Mouse (Mus musculus) NIH3T3 (cell line): ENCODE measurements around the gene Ttc38.

ENCODE experiments used
- DNase-seq: peaks from one replicate; pipeline ENCODE4 v3.0.0-alpha.2; 2012; ENCODE audit warnings: low read depth

The Ttc38 gene

GRCm38 (mm10) chr15:85831954-85832590 is at the start of gene Ttc38:
Ttc38 (plus strand) TSS chr15:85832306.
- peak; percentile 46 for DNase-seq

DNA sequence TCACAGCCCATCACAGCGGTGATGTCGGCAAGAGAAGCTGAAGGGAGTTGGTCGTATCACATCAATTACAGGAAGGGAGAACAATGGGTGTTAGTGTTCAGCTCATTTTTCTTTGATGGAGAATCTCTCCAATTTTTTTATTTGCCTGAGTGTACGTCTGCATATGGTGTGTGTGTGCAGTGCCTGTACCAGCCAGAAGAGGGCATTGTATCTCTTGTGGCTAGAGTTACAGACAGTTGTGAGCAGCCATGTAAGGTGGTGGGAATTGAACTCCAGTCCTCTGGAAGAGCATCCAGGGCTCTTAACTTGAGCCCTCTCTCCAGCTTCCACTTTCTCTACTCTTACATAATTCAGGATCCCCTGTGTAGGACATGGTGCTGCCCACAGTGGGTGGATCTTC is 49.0 kb upstream of the Ttc38 start:
- no peak for DNase-seq

DNA sequence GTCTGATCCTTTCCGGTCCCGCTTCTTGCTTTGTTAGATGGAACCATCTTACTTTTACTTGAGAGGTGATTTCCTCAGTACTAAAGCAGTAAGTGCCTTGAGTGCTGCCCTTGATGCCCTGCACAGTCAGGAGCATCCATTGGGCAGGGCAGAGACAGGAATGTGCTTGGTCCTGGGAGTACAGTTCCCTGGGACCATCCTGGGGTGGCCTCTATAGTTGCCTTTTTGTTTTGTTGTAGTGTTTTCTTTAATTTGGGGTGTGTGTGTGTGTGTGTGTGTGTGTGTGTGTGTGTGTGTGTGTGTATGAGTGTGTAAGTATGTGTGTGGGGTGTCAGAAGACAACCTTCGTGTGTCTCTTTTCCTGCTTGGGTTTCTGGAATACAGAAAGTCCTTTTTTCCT is 47.8 kb upstream of the Ttc38 start:
- no peak for DNase-seq

- no peak for DNase-seq
Observed at GRCm38 (mm10) chr15:85786711-85787110, 45.4 kb upstream of the Ttc38 start.

DNA sequence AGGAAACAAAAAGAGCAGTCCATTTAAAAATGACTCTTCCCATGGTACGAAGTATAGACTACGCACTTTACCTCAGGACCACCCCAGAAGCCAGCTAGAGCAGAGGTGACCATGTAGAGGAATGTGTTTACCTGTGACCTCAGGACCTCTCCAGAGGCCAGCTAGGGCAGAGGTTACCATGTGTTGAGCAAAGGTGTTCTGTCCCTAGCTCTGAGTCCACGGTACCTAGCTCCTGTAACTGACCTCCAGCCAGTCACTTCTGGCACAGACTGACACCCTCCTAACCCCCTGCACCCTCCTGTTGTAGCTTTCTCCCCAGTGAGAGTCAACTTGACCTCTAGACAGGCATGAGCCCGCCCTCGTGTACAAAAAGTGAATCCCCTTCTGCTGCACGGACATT is 44.6 kb upstream of the Ttc38 start:
- DNase-seq = no peak

- no peak for DNase-seq
Observed at GRCm38 (mm10) chr15:85788051-85788450, 44.1 kb upstream of the Ttc38 start.

DNA sequence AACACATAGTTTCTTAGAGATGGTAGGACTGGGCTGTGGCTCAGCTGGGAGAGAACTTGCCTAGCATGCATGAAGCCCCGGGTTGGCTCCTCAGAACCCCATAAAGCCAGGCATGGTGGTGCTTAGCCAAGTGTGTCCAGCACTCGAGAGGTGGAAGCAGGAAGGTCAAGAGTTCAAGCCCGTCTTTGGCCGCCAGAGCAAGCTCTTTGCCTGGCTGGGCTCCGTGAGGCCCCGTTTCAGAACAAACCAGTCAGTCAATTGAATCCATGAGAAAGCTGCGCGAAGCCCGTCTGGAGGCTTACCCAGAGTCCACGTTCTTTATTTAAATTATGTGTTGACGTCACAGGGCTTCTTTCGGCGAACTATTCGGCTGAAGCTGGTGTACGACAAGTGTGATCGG is 43.5 kb upstream of the Ttc38 start:
- no peak for DNase-seq

DNA sequence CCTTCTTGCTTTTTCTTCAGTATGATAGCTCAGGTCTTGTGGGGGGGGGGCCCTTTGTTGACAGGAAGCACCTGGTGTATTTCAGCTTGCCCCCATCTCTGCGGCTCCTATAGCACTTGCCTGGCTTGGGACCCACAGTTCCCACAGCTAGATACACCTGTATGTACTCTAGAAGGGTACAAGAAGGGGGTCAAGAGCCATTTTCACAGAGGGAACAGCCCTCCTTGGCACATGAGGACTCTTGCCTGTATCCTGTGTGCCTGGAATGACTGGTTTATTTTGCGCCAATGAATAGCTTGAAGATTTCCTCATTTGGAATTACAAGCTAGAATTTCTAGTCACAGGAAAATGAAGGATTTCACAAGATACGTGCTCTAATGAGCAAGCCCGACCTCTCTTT is 40.7 kb upstream of the Ttc38 start:
- no peak for DNase-seq

DNA sequence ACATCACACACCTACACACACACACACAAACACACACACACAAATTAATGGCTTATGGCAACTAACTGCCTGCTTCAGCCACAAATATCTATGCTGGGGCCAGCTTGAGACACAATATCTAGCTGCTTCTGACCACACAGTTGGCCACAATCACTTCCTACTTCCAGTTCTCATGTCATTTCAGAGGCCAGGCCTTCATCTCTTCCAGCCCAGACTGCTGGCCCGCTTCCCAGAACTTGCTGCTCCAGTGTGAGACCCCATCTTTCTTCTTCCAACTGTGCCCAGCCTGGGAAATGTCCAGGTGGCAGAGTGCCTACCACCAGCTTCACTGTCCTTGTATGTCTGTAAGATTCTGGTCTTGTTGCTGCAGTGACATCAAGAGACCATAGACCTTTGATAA is 39.3 kb upstream of the Ttc38 start:
- DNase-seq = peak; percentile 30

DNA sequence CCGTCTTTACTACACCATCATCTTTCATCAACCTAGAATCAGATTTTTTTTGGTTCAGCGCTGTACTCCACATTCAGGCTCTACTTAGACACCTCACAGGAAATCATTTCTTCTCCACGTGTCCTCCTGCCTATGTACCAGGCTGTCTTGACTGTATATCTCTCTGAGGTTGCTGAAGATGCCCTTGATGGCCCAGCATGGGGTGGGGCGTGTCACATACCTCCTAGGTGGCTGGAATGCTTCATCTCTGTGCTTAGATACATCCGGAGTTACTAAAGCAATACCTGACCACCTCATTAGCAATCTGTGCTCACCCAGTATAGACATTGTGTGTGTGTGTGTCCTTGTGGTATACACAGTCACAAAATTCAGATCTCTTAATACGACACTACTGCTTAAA is 36.6 kb upstream of the Ttc38 start:
- no peak for DNase-seq

GRCm38 (mm10) chr15:85798676-85799075 is 33.4 kb upstream of the Ttc38 start:
- DNase-seq = no peak

- peak; percentile 34 for DNase-seq
Observed at GRCm38 (mm10) chr15:85802931-85803330, 29.2 kb upstream of the Ttc38 start.

DNA sequence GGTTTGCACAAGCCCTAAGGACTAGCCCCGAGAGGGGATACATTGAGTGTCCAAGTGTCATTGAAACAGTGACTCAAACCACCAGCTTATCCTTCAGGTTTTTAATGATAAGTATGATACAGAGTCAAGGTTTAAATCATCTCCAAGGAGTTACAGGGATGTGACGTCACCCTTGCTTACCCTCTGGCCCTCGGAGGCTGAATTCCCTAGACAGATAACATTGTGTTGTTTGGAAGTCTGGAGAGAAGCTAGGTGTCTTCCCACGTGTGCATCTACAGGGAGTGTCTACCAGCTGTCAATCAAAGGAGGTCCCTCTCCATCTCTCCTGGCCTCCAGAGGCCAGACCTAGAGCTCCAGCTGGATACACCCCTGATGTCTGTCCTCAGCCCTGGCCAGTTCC is 25.2 kb upstream of the Ttc38 start:
- no peak for DNase-seq

DNA sequence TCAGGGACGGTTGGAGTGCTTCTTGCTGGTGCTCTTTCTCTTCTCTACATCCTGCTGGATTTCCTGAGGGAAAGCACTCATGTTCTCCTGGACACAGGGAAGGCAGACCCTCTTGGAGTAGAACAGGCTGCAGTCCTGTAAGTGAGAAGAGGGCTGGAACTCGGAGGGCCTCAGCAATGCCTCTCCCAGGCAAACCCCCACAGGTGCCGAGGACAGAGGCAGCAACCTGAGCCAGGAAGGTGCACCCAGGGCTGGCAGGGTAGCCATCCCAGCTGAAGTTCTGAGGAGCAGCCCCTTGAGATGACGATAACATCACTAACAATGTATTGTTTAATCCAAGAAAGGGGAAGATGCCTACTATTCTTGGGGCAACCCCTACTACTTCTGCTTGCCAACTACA is 24.7 kb upstream of the Ttc38 start:
- DNase-seq = no peak

GRCm38 (mm10) chr15:85808031-85808430 is 24.1 kb upstream of the Ttc38 start:
- no peak for DNase-seq

DNA sequence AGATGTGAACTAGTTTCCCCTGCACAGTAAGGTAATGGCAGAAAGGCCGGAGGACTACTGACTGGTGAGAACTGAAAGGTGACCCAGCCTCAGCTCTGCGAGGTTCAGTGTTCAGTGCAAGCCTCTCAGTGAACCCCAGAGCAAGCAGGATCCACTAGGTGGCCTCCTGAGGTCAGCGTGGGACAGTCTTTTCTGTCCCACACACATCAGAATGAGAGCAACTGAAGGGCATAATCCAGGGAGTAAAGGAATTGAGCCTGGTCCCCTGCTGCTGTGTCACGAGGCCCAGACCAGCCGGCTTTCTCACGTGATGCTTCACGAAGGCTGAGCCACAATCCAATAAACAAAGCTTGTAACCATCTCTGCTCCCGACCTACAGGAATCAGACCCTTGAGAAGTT is 23.7 kb upstream of the Ttc38 start:
- no peak for DNase-seq

DNA sequence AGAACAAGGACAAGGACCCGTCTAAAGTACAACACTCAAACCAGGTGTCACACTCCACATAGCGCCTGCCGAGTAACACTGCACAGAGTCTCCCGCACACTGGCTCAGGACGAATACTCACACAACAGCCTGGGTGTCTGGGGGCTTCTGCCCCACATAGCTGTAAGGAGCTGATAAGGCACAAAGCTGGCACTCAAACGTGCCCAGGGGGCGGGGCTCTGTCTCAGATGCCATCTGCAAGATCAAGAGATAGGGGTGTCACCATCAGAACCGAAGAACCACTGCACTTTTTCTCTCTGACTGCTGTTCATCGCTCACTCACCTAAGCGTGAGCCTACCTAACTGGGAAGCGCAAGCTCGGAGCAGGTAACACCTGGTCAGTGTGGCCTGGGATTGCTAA is 23.0 kb upstream of the Ttc38 start:
- DNase-seq = no peak

GRCm38 (mm10) chr15:85810462-85810805 is 21.7 kb upstream of the Ttc38 start:
- DNase-seq = no peak

DNA sequence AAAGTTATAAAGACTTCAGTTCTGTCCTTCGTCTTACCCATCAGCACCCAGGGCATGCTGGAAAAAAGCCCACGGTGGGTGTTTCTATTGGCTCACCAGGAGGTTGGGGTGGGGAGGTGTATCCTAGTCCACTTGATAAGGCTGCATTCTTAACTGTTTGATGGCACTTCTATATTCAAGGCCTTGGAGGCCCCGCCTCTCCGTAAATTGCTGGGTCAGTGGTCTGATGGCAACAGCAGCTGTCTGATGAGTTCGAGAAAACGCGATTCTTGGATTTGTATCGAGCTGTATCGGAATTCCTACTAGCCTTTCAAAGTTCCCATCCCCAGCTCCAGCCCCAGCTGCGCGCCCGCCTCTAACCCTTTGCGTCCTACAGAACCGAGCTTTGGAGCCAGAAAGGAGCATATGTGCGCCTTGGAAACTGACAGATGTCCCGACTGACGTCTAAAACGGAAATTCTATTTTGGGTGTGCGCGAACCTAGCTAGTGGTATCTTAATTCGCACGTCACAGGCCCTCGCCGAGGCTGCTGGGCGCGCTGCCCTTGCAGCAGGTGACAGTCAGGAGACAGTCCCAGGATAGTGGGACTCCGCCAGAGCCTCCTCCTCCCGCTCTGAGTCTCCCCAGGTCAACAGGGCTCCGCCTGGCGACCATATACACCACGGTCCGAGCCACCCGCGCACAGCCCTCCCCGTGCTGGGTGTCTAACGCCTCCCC is 21.1 kb upstream of the Ttc38 start:
- peak; percentile 62 for DNase-seq

DNA sequence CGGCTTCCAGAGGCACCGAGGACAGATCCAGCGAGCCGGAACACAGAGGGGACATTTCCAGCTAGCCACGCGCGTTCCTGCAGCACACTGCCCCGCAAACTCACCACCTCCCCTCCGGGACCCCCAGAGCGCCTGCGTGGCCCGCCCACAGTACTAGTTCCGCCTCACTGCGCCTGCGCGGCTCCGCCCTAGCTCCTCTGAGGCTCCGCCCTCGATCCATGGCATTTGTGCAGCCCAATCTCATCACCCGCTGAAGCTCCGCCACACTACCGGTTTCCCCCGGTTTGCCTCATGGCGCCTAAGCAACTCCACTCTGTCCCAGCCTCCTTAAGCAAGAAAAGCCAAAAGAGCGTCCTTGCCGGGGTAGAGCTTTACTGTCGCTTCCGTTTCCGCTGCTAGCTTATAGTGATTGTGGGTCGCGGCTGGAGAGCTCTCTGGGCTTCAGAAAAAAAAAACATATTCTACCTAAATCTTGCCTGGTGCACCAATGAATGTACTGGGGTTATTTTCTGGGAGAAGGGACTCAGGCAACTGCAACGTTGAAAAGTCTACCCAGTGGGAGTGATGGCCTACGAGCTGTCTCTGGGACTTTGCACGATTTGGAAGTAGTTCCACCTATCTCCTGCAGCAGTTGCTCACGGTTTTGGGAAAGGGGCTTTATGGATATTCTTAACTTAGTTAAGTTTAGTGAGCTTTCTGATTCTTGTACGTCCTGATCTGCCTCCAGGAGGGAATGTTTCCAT is 20.4 kb upstream of the Ttc38 start, which contains the start of gene Cdpf1:
Gene Cdpf1 (minus strand): TSS at position 163 of the 743 bp plus-strand sequence.
- DNase-seq = peak; percentile 99

DNA sequence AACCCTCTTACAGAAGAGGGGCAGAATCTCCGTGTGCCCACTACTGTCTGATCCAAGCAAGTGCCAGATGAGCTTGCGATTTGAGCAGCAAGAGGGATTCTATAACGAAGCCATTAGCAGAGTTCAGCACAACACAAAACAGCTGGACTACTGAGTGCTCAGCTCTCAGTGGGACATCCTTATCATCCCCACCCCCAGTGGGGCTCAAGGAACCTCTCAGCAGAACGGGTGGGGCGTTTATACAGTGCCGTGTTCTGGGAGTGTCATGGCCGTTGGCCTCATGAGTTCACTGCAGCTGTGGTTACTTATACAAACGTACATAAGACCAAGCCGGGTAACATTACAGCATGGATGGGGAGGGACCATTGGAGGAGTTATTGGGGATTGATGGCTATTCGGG is 18.7 kb upstream of the Ttc38 start:
- no peak for DNase-seq

GRCm38 (mm10) chr15:85821203-85822010 is 10.7 kb upstream of the Ttc38 start, which contains the start of gene Pkdrej:
Pkdrej (minus strand) TSS chr15:85821734.
- no peak for DNase-seq
